Mouse (Mus musculus): Measurements from ENCODE around the gene Ptcra. TPM values are rescaled to one million over a fixed set of nuclear protein-coding genes. Genes with fewer than 3 reads are reported as not detected.
A peak's percentile ranks its signal among the peaks of the same experiment; 100 is the strongest.
"Not testable (repeated sequence)": the region's sequence is repeated elsewhere in the genome, so short reads cannot be mapped to it uniquely, and the experiment has no call there.

Ptcra gene
- polyA plus RNA-seq, 1 experiment, result 1.7 TPM

- no peaks in the 10 kb centered on the region for H3K27me3 ChIP-seq (ENCODE audit: control insufficient read depth, insufficient read depth, low read length, poor library complexity, severe bottlenecking)
- peaks cover 8% of the 10 kb centered on the region for H3K36me3 ChIP-seq (ENCODE audit: control insufficient read depth, insufficient read depth, low read length, poor library complexity, severe bottlenecking)
- no peaks in the 10 kb centered on the region for H3K9me3 ChIP-seq (replicated peaks; ENCODE audit: control insufficient read depth, insufficient read depth, low read length, poor library complexity, severe bottlenecking)
- no peak overlapping the region for H3K9ac ChIP-seq (ENCODE audit: low read depth, poor library complexity, severe bottlenecking)
- H3K4me1 ChIP-seq (ENCODE audit: control insufficient read depth, insufficient read depth, low read length), result no peaks in the 10 kb centered on the region
- no peak overlapping the region for H3K4me3 ChIP-seq (ENCODE audit: low read depth, low read length)
- TF ChIP-seq POLR2A (IDR thresholded peaks at IDR 0.05; ENCODE audit: insufficient read depth, low read length) (no peak), CTCF (IDR thresholded peaks at IDR 0.05; ENCODE audit: low read depth, low read length) (no peak), EP300 (IDR thresholded peaks at IDR 0.05; ENCODE audit: insufficient read depth, low read depth, low read length) (no peak)
- H3K27ac ChIP-seq (ENCODE audit: insufficient read depth, low read length), result no peak overlapping the region
Observed at GRCm38 (mm10) chr17:46770546-46770945, 7.0 kb upstream of the Ptcra start.

- TF ChIP-seq EP300 (IDR thresholded peaks at IDR 0.05; ENCODE audit: insufficient read depth, low read depth, low read length) (no peak), POLR2A (IDR thresholded peaks at IDR 0.05; ENCODE audit: insufficient read depth, low read length) (no peak)
- H3K4me3 ChIP-seq (ENCODE audit: low read depth, low read length), result no peak overlapping the region
Observed at GRCm38 (mm10) chr17:46767868-46768267, 4.4 kb upstream of the Ptcra start.

GRCm38 (mm10) chr17:46764916-46765315 is 1.4 kb upstream of the Ptcra start:
- not testable (repeated sequence) for H3K4me1 ChIP-seq (ENCODE audit: control insufficient read depth, insufficient read depth, low read length); H3K9ac ChIP-seq (ENCODE audit: low read depth, poor library complexity, severe bottlenecking); H3K9me3 ChIP-seq (replicated peaks; ENCODE audit: control insufficient read depth, insufficient read depth, low read length, poor library complexity, severe bottlenecking); H3K27ac ChIP-seq (ENCODE audit: insufficient read depth, low read length); H3K36me3 ChIP-seq (ENCODE audit: control insufficient read depth, insufficient read depth, low read length, poor library complexity, severe bottlenecking); H3K4me3 ChIP-seq (ENCODE audit: low read depth, low read length); H3K27me3 ChIP-seq (ENCODE audit: control insufficient read depth, insufficient read depth, low read length, poor library complexity, severe bottlenecking)

More at GRCm38 (mm10) chr17:46767868-46768267, 4.4 kb upstream of the Ptcra start:
- no peak overlapping the region for H3K9ac ChIP-seq (ENCODE audit: low read depth, poor library complexity, severe bottlenecking)
- no peaks in the 10 kb centered on the region for H3K36me3 ChIP-seq (ENCODE audit: control insufficient read depth, insufficient read depth, low read length, poor library complexity, severe bottlenecking)
- H3K27me3 ChIP-seq (ENCODE audit: control insufficient read depth, insufficient read depth, low read length, poor library complexity, severe bottlenecking), result no peaks in the 10 kb centered on the region
- no peaks in the 10 kb centered on the region for H3K4me1 ChIP-seq (ENCODE audit: control insufficient read depth, insufficient read depth, low read length)
- H3K9me3 ChIP-seq (replicated peaks; ENCODE audit: control insufficient read depth, insufficient read depth, low read length, poor library complexity, severe bottlenecking), result no peaks in the 10 kb centered on the region
- no peak overlapping the region for H3K27ac ChIP-seq (ENCODE audit: insufficient read depth, low read length)

DNA sequence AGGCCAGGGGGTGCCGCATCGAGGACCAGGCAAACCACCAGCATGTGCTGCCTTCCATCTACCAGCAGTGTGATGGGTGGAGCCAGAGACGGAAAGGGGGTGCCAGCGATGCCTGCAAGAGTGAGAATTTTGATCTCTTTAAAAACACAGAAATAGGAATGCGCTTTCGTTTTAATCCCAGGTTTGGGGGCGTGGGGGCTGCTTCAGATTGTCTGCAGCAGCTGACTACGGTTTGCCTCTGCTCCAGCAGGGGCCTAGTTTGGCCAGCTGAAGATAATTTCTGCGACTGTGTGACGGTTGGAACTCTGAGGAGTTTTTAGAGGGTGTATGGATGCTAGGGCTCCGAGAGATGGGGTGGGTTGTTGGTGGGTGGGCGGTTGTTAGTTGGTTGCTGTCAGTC is 4.8 kb downstream of the Ptcra start:
- TF ChIP-seq POLR2A (IDR thresholded peaks at IDR 0.05; ENCODE audit: insufficient read depth, low read length), result no peak
- no peak for TF ChIP-seq CTCF (IDR thresholded peaks at IDR 0.05; ENCODE audit: low read depth, low read length)
- no peak for TF ChIP-seq EP300 (IDR thresholded peaks at IDR 0.05; ENCODE audit: insufficient read depth, low read depth, low read length)
- H3K27ac ChIP-seq (ENCODE audit: insufficient read depth, low read length), result no peak overlapping the region
- no peak overlapping the region for H3K9ac ChIP-seq (ENCODE audit: low read depth, poor library complexity, severe bottlenecking)
- no peaks in the 10 kb centered on the region for H3K36me3 ChIP-seq (ENCODE audit: control insufficient read depth, insufficient read depth, low read length, poor library complexity, severe bottlenecking)
- H3K27me3 ChIP-seq (ENCODE audit: control insufficient read depth, insufficient read depth, low read length, poor library complexity, severe bottlenecking), result no peaks in the 10 kb centered on the region
- H3K4me3 ChIP-seq (ENCODE audit: low read depth, low read length), result no peak overlapping the region
- H3K4me1 ChIP-seq (ENCODE audit: control insufficient read depth, insufficient read depth, low read length), result no peaks in the 10 kb centered on the region
- H3K9me3 ChIP-seq (replicated peaks; ENCODE audit: control insufficient read depth, insufficient read depth, low read length, poor library complexity, severe bottlenecking), result no peaks in the 10 kb centered on the region

DNA sequence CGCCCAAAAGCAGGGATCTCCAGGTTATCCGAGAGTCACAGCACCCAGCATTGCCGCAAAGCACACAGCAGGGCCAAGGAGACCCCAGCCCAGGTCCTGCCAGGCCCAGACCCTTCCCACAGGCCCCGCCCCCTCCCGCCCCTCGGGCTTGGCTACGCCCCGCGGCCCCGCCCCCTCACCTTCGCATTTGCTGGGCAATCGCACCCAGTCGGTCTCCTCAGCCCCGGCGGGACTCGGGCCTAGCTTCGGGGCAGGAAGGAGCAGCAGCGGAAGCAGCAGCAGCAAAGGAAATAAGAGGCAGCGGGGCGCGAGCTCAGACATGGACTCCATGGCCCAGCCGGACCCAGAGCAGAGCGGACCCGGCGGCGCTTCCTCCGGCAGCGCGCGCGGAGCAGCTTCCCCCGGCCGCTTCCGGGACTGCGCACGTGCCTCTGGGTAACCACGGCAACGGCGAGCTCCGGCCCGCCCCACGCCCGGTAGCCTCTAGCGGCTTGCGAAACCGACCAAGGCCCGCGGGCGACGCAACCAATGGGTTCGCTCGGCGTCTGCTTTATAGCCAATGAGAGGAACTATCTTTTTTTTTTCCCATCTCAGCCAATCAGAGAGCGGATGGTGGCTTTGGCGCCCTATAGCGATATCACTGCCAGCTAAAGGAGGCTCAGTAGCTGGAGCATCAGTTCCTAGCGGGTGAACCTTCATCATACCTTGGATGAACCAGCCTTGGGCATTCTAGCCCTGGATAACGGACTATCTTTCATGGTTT is 11.5 kb downstream of the Ptcra start, which contains the start of gene Cnpy3:
Gene Cnpy3 (minus strand): TSS at position 421 of the 763 bp plus-strand sequence.
- TF ChIP-seq POLR2A (IDR thresholded peaks at IDR 0.05; ENCODE audit: insufficient read depth, low read length) (peak; percentile 89), CTCF (IDR thresholded peaks at IDR 0.05; ENCODE audit: low read depth, low read length) (no peak), EP300 (IDR thresholded peaks at IDR 0.05; ENCODE audit: insufficient read depth, low read depth, low read length) (no peak)
- Histone ChIP-seq H3K4me1 (ENCODE audit: control insufficient read depth, insufficient read depth, low read length) (no peaks in the 10 kb centered on the region), H3K9me3 (replicated peaks; ENCODE audit: control insufficient read depth, insufficient read depth, low read length, poor library complexity, severe bottlenecking) (no peaks in the 10 kb centered on the region), H3K4me3 (ENCODE audit: low read depth, low read length) (peak within 1 kb of the TSS; percentile 97), H3K9ac (ENCODE audit: low read depth, poor library complexity, severe bottlenecking) (peak within 1 kb of the TSS; percentile 75), H3K36me3 (ENCODE audit: control insufficient read depth, insufficient read depth, low read length, poor library complexity, severe bottlenecking) (peaks cover under 1% of the 10 kb centered on the region; the same call in 1 of the 2 replicates), H3K27me3 (ENCODE audit: control insufficient read depth, insufficient read depth, low read length, poor library complexity, severe bottlenecking) (no peaks in the 10 kb centered on the region), H3K27ac (ENCODE audit: insufficient read depth, low read length) (peak within 1 kb of the TSS; percentile 55; the same call in 1 of the 2 replicates)

DNA sequence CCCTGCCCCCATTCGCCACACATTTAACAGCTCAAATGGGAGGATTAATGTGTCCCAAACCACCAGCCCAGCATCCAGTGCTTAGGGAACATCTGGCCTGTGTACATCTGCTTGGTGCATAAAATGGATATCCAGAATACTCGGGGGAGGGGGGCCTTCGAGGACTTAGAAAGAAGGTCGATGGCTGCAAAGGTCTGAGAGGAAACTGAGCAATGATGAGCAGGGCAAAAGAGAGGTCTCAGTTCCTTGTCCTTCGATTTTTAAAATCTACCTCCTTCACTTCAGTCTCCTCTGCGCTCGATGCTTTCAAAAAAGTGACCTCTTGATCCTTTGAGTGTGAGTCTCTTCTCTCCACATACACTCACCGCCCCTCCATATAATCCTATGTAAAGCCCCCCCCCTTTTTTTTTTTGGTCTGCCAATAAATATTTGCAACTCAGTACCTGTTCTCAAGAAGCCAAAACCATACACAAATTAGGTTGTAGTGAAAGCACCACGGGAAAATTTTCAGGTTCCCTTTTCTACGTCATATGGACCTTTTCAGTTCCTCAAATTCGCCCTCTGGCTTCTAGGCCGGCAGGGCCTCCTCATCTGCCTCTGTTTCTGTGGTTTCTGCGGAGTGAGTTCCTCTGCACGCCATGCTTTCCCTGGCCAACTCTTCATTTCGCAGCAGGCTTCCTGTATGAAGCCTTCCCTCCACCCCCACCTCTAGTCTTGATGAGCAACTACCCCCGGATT is 12.3 kb downstream of the Ptcra start:
- Histone ChIP-seq H3K27me3 (ENCODE audit: control insufficient read depth, insufficient read depth, low read length, poor library complexity, severe bottlenecking) (no peaks in the 10 kb centered on the region), H3K9ac (ENCODE audit: low read depth, poor library complexity, severe bottlenecking) (peak overlapping the region; percentile 75), H3K27ac (ENCODE audit: insufficient read depth, low read length) (peak overlapping the region; percentile 11; the same call in 1 of the 2 replicates), H3K36me3 (ENCODE audit: control insufficient read depth, insufficient read depth, low read length, poor library complexity, severe bottlenecking) (peaks cover 5% of the 10 kb centered on the region; the same call in 1 of the 2 replicates), H3K4me1 (ENCODE audit: control insufficient read depth, insufficient read depth, low read length) (no peaks in the 10 kb centered on the region), H3K4me3 (ENCODE audit: low read depth, low read length) (peak overlapping the region; percentile 97), H3K9me3 (replicated peaks; ENCODE audit: control insufficient read depth, insufficient read depth, low read length, poor library complexity, severe bottlenecking) (no peaks in the 10 kb centered on the region)
- TF ChIP-seq EP300 (IDR thresholded peaks at IDR 0.05; ENCODE audit: insufficient read depth, low read depth, low read length) (no peak), CTCF (IDR thresholded peaks at IDR 0.05; ENCODE audit: low read depth, low read length) (no peak)

Data from ES-Bruce4 (cell line).